Mouse (Mus musculus) thymus, adult 2 months (tissue): ENCODE measurements around the gene Fbln1.

Experiments used
- CTCF ChIP-seq: fragments of 200-500 bp; IDR thresholded peaks from 2 replicates; pipeline ENCODE4 v1.5.1; 2012; ENCODE audit warnings: mild to moderate bottlenecking, control low read depth, low read length, moderate library complexity, borderline replicate concordance; ENCODE audit not compliant: control insufficient read depth, poor library complexity, insufficient read depth; ENCODE audit errors: extremely low read depth
- POLR2A ChIP-seq: fragments of 200-500 bp; IDR thresholded peaks from 2 replicates; pipeline ENCODE4 v1.6.1; 2012; ENCODE audit warnings: mild to moderate bottlenecking, low read length, control low read depth, moderate library complexity; ENCODE audit not compliant: control insufficient read depth, poor library complexity, insufficient read depth; ENCODE audit errors: extremely low read depth

GRCm38 (mm10) chr15:85233251-85233611 lies 27.5 kb downstream of the Fbln1 start:
- no peak for TF ChIP-seq CTCF
- no peak for TF ChIP-seq POLR2A
